Mouse (Mus musculus) MEL (cell line): Measurements from ENCODE around the gene Gabrr3. TPM values are rescaled to one million over a fixed set of nuclear protein-coding genes. Genes with fewer than 3 reads are reported as not detected.

Source experiments
- DNase-seq: peaks from one replicate; pipeline ENCODE4 v3.0.0; 2011; ENCODE audit warnings: low read depth, low spot score
- H3K27ac ChIP-seq: 2 replicates; pipeline ENCODE4 v1.5.1; 2012; ENCODE audit warnings: low read depth, mild to moderate bottlenecking, control low read depth, low read length, moderate library complexity; ENCODE audit not compliant: control insufficient read depth
- H3K27me3 ChIP-seq, 2 experiments: fragments of 150-350 bp in 1 of 2; sonication (generic) in 1 of 2; 2 replicates each; pipeline ENCODE4 v1.6.1; 2012; ENCODE audit warnings: low read length in 2 of 2, mild to moderate bottlenecking in 2 of 2, improper control_type of control experiment in 1 of 2, moderate library complexity in 1 of 2; ENCODE audit not compliant: insufficient read depth in 2 of 2, control insufficient read depth in 1 of 2
- H3K36me3 ChIP-seq, 2 experiments: 2 replicates each; pipeline ENCODE4 v1.6.1; 2012 to 2014; ENCODE audit warnings: low read length in 2 of 2, improper control_type of control experiment in 1 of 2, inconsistent platforms in 1 of 2, mild to moderate bottlenecking in 1 of 2; ENCODE audit not compliant: insufficient read depth in 2 of 2, control insufficient read depth in 1 of 2
- H3K4me1 ChIP-seq, 2 experiments: fragments of 150-350 bp in 1 of 2; sonication (generic) in 1 of 2; 2 replicates each; pipeline ENCODE4 v1.6.1; 2012; ENCODE audit warnings: low read length in 2 of 2, improper control_type of control experiment in 1 of 2, mild to moderate bottlenecking in 1 of 2; ENCODE audit not compliant: insufficient read depth in 2 of 2, control insufficient read depth in 1 of 2
- H3K4me3 ChIP-seq, 2 experiments: fragments of 150-350 bp in 1 of 2; sonication (generic) in 1 of 2; 2 replicates each; pipeline ENCODE4 v1.5.1; 2012; ENCODE audit warnings: low read depth in 2 of 2, low read length in 2 of 2, mild to moderate bottlenecking in 2 of 2, moderate library complexity in 2 of 2, control low read depth in 1 of 2, improper control_type of control experiment in 1 of 2; ENCODE audit not compliant: control insufficient read depth in 1 of 2, insufficient read depth in 1 of 2
- H3K79me2 ChIP-seq: 2 replicates; pipeline ENCODE4 v1.6.1; 2012; ENCODE audit warnings: mild to moderate bottlenecking, low read length, moderate library complexity; ENCODE audit not compliant: control insufficient read depth, poor library complexity, insufficient read depth
- H3K9ac ChIP-seq: 2 replicates; pipeline ENCODE4 v1.6.1; 2012; ENCODE audit warnings: low read depth, mild to moderate bottlenecking, control low read depth, low read length, moderate library complexity; ENCODE audit not compliant: control insufficient read depth, poor library complexity, severe bottlenecking
- H3K9me3 ChIP-seq: fragments of 150-350 bp; sonication (generic); replicated peaks from 2 replicates; pipeline ENCODE4 v1.6.1; 2012; ENCODE audit warnings: mild to moderate bottlenecking, low read length, improper control_type of control experiment, moderate library complexity; ENCODE audit not compliant: insufficient read depth
- CHD2 ChIP-seq: IDR thresholded peaks from 2 replicates; pipeline ENCODE4 v1.6.1; 2011; ENCODE audit warnings: low read length, improper control_type of control experiment
- CTCF ChIP-seq, 3 experiments: IDR thresholded peaks in 2 of 3; conservative IDR thresholded peaks in 1 of 3; 2 replicates each; pipeline ENCODE4 v1.5.1; 2011 to 2012; ENCODE audit warnings: low read length in 3 of 3, low read depth in 2 of 3, mild to moderate bottlenecking in 2 of 3, improper control_type of control experiment in 1 of 3, inconsistent platforms in 1 of 3, mixed read lengths in 1 of 3, moderate library complexity in 1 of 3; ENCODE audit not compliant: control insufficient read depth in 1 of 3, insufficient read depth in 1 of 3, poor library complexity in 1 of 3, severe bottlenecking in 1 of 3
- E2F4 ChIP-seq: IDR thresholded peaks from 2 replicates; pipeline ENCODE4 v1.6.1; 2011; ENCODE audit warnings: low read depth, low read length, improper control_type of control experiment, borderline replicate concordance
- ELF1 ChIP-seq: IDR thresholded peaks from 2 replicates; pipeline ENCODE4 v1.6.1; 2014; ENCODE audit warnings: low read depth, mild to moderate bottlenecking, inconsistent platforms, low read length, improper control_type of control experiment, moderate library complexity
- EP300 ChIP-seq, 2 experiments: IDR thresholded peaks; 2 replicates each; pipeline ENCODE4 v1.6.1; 2011; ENCODE audit warnings: improper control_type of control experiment in 2 of 2, low read length in 2 of 2, low read depth in 1 of 2, mild to moderate bottlenecking in 1 of 2
- ETS1 ChIP-seq: IDR thresholded peaks from 2 replicates; pipeline ENCODE4 v1.6.1; 2012; ENCODE audit warnings: low read depth, mild to moderate bottlenecking, inconsistent platforms, low read length, improper control_type of control experiment, moderate library complexity
- GATA1 ChIP-seq: IDR thresholded peaks from 2 replicates; pipeline ENCODE4 v1.6.1; 2011; ENCODE audit warnings: low read depth, low read length, improper control_type of control experiment
- HCFC1 ChIP-seq: IDR thresholded peaks from 2 replicates; pipeline ENCODE4 v1.6.1; 2012; ENCODE audit warnings: low read depth, mild to moderate bottlenecking, inconsistent platforms, low read length, improper control_type of control experiment, moderate library complexity
- KAT2A ChIP-seq: conservative IDR thresholded peaks from 2 replicates; pipeline ENCODE4 v1.6.1; 2012; ENCODE audit warnings: low read depth, low read length, improper control_type of control experiment, inconsistent platforms
- MAX ChIP-seq: IDR thresholded peaks from 2 replicates; pipeline ENCODE4 v1.6.1; 2011; ENCODE audit warnings: low read length, improper control_type of control experiment
- MAZ ChIP-seq: IDR thresholded peaks from 2 replicates; pipeline ENCODE4 v1.6.1; 2012; ENCODE audit warnings: low read depth, mild to moderate bottlenecking, inconsistent platforms, low read length, improper control_type of control experiment
- MXI1 ChIP-seq: IDR thresholded peaks from 2 replicates; pipeline ENCODE4 v1.6.1; 2011; ENCODE audit warnings: mild to moderate bottlenecking, low read depth, low read length, improper control_type of control experiment
- MYB ChIP-seq: IDR thresholded peaks from 2 replicates; pipeline ENCODE4 v1.6.1; 2011; ENCODE audit warnings: mild to moderate bottlenecking, low read depth, low read length, improper control_type of control experiment
- POLR2AphosphoS2 ChIP-seq: IDR thresholded peaks from 2 replicates; pipeline ENCODE4 v1.6.1; 2011; ENCODE audit warnings: low read length, improper control_type of control experiment
- RCOR1 ChIP-seq: IDR thresholded peaks from 2 replicates; pipeline ENCODE4 v1.6.1; 2012; ENCODE audit warnings: low read depth, mild to moderate bottlenecking, inconsistent platforms, low read length, improper control_type of control experiment
- TAL1 ChIP-seq: IDR thresholded peaks from 2 replicates; pipeline ENCODE4 v1.6.1; 2012; ENCODE audit warnings: mild to moderate bottlenecking, inconsistent platforms, low read length, moderate library complexity, mixed read lengths
- USF1 ChIP-seq: IDR thresholded peaks from 2 replicates; pipeline ENCODE4 v1.6.1; 2014; ENCODE audit warnings: low read depth, mild to moderate bottlenecking, inconsistent platforms, low read length, improper control_type of control experiment, moderate library complexity
- polyA plus RNA-seq, 2 experiments: library from polyadenylated mRNA; stranded (reverse) in 1 of 2; unstranded in 1 of 2; fragments of >175 nt in 1 of 2; fragments of >200 nt in 1 of 2; gene quantifications; 2 replicates each; pipeline versions ENCODE4 v1.2.1 to v1.2.4; 2012; ENCODE audit warnings: low replicate concordance in 2 of 2, low read depth in 1 of 2; ENCODE audit not compliant: insufficient read length in 2 of 2, insufficient read depth in 1 of 2, missing spikeins in 1 of 2
- total RNA-seq: library from RNA; depleted of rRNA; stranded (reverse); fragments of 300-350 nt; gene quantifications from 2 replicates; pipeline ENCODE4 v1.2.3, GENCODE M21; 2012

The Gabrr3 gene
- total and polyA plus RNA-seq, 3 experiments: not detected

DNA sequence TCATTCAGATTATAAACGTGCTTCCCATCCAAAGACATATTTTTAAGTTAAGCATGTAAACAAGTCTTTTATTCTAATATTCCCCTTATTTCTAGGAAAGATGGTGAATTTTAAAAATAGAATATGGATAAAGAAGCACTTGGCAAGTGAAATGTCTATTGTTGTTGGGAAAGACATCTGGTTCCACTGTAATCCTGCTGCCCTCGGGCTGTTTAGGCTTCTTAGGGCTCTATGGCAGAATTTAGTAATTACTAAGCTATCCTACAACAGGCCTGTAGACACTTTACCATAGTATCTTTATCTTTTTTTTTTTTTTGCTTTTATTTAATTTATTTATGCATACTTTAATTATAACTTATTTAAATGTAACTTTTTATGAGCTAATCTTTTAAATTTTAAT lies 2.7 kb downstream of the Gabrr3 start:
- Histone ChIP-seq H3K36me3 (no peaks in the 10 kb centered on the region), H3K4me1 (no peaks in the 10 kb centered on the region), H3K4me3 (no peak overlapping the region), H3K9ac (no peak overlapping the region), H3K27me3 (no peaks in the 10 kb centered on the region), H3K9me3 (no peaks in the 10 kb centered on the region), H3K79me2 (no peaks in the 10 kb centered on the region), H3K27ac (no peak overlapping the region)
- no peak for TF ChIP-seq ELF1
- no peak for TF ChIP-seq EP300 (IDR thresholded peaks at IDR 0.05; ENCODE audit: low read depth in 1 of 2, low read length in 2 of 2)
- TF ChIP-seq GATA1: no peak
- TF ChIP-seq RCOR1: no peak
- TF ChIP-seq CTCF (IDR thresholded peaks at IDR 0.05 in 2 of 3, conservative IDR thresholded peaks at IDR 0.05 in 1 of 3; ENCODE audit: control insufficient read depth in 1 of 3, insufficient read depth in 1 of 3, low read depth in 2 of 3, low read length in 3 of 3, poor library complexity in 1 of 3, severe bottlenecking in 1 of 3): no peak
- TF ChIP-seq POLR2AphosphoS2: no peak
- no peak for TF ChIP-seq MAX
- TF ChIP-seq USF1: no peak
- no peak for TF ChIP-seq MXI1
- no peak for TF ChIP-seq MYB
- TF ChIP-seq HCFC1: no peak
- no peak for TF ChIP-seq TAL1
- no peak for TF ChIP-seq CHD2
- no peak for TF ChIP-seq KAT2A
- TF ChIP-seq MAZ: no peak
- no peak for TF ChIP-seq E2F4
- TF ChIP-seq ETS1: no peak
- DNase-seq: no peak

DNA sequence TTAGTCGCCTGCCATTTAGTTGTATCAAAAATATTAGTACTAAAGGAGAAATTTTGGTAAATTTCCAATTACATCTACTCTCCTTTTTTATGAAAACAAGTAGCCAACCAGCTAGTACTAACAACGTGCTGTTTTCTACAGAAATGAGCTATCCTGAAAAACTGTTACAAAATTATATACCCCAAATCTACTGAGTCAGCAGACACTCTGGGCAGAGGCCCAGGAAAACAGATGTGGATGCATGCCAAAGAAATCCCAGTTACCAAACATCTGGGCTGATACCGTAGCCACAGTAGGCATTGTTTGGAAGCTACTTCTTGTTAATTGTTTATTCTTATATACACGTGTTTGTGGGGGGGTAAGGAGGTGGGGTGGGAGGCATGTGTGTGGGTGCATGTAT lies 6.3 kb downstream of the Gabrr3 start:
- no peaks in the 10 kb centered on the region for H3K4me1 ChIP-seq
- TF ChIP-seq CTCF (IDR thresholded peaks at IDR 0.05 in 2 of 3, conservative IDR thresholded peaks at IDR 0.05 in 1 of 3; ENCODE audit: control insufficient read depth in 1 of 3, insufficient read depth in 1 of 3, low read depth in 2 of 3, low read length in 3 of 3, poor library complexity in 1 of 3, severe bottlenecking in 1 of 3) (no peak), RCOR1 (0 out of 2 replicates have a peak, but pooled peaks have one; percentile 24)

More for the DNA sequence above, 6.3 kb downstream of the Gabrr3 start:
- Histone ChIP-seq H3K27me3 (no peaks in the 10 kb centered on the region), H3K4me3 (no peak overlapping the region), H3K9me3 (no peaks in the 10 kb centered on the region), H3K27ac (no peak overlapping the region), H3K79me2 (no peaks in the 10 kb centered on the region), H3K36me3 (no peaks in the 10 kb centered on the region), H3K9ac (no peak overlapping the region)
- peak; percentile 9 for DNase-seq
